Mouse (Mus musculus) liver (tissue): Measurements from ENCODE around the gene Itpr3.

Source experiments
- DNase-seq: peaks from one replicate; pipeline ENCODE4 v3.0.0-alpha.2; 2020; ENCODE audit warnings: mixed read lengths

Itpr3 gene

DNA sequence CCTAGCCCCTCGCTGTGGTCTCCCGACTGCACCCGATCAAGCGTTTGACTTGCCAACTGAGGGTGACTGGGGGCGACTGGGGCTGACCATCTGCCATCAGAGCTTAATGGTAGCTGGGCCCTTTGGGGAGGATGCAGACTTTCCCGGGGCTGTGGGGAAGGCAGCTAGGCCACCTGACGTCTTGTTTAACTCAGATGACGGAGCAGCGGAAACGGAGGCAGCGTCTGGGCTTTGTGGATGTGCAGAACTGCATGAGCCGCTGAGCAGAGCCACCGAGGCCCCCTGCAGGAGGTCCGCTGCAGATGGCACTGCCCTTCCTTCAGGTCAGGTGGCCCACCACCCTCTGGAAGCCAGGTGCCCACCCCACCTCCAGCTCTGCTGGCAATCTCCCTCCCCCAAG is 64.2 kb downstream of the Itpr3 start:
- no peak for DNase-seq

DNA sequence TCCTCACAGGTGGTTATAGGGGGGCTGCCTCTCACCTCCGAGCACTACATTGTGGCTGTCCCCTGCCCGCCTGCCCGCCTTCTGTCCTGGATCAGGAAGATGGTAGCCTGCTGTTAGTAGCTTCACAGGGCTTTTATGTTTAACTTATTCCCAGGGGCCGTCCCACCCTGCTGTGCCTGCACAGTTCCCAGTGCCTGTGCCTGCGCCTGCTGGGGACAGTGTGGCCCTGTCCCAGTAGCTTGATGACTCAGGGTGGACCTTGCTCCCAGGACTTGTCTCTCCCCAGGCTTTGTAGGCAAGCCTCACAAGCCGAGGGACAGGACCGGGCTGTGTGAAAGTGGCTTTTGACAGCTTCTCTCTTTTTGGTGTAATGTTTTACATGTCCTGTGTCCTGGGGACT is 64.7 kb downstream of the Itpr3 start:
- peak; percentile 45 for DNase-seq

DNA sequence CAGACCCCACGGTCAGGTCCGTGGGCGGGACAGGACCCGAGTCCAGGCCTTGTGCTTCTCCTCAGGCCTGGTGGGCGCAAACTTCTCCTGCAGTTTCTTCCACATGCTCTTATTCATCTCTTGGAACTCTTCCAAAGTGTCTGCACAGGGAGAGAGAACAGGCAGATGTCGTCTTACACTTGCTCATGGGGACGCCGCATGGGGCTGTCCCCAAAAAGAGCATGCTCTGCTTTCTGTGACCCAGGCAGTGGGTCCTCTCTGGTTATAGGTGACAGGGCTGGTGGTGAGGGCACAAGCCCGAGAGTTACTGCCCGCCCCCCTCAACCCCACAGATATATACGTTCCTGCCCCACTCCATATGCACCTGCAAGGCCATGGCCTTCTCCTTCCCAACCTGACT is 65.6 kb downstream of the Itpr3 start:
- no peak for DNase-seq

DNA sequence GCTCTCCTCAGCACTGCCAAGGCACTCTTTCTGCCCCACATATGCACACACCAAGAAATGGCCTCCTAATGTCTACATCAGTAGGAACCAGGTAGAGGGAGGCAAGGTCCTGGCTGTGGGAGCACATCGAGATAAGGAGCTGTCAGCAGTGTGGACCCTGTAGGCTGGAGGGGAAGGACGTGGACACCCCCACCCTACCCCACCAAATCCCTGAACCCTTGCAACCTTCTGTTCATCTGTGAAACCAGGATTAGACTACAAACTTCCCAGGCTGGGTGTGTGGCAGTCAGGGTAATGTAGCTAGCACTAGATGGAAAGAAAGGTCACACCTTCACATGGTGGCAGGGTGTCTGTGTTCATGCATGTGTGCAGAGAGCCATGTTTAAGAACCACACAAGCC is 66.0 kb downstream of the Itpr3 start:
- no peak for DNase-seq

DNA sequence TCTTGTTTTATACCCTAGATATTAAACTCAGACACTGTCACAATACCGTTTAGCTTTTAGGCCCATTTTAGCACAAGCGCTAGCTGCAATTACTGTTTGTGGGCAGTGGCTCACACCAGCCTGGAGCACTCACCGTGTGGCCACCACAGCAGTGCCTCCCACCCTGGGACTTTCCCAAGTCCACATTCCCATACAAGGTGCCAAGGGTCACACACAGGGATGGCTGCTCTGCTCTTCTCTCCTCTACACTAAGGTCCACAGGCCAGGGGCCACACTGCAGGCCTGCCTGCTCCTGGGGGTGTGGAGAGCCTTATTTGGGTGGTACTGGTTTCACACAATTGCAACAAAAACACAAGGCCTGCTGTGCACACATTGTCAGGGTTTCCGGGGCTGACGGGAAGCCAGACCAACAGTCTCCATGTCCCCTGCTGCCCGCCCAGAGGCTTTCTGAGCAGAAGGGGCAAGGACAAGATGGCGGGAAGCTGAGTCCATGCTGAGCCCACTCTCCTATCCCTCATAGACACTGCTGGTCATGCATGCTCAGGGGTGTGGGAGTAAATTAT is 66.8 kb downstream of the Itpr3 start:
- peak; percentile 39 for DNase-seq

DNA sequence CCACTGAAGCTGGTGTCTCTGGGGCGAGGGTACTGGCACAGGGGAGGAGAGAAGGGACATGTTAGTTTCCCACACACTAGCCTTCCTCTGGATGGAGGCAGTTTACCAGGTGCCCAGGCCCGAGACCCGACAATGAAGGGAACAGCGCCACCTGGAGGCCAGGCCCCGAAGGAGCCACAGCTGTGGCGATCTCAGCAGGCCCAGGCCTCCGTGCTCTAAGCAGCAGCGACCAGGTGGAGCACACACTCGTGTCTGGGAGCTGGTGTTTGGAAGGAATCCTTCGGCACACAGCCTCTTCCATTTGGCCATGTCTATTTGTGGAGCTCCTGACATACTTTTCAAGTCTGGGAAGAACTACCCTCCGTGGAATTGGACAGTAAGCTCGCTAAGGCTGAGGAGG is 68.1 kb downstream of the Itpr3 start:
- peak; percentile 78 for DNase-seq

DNA sequence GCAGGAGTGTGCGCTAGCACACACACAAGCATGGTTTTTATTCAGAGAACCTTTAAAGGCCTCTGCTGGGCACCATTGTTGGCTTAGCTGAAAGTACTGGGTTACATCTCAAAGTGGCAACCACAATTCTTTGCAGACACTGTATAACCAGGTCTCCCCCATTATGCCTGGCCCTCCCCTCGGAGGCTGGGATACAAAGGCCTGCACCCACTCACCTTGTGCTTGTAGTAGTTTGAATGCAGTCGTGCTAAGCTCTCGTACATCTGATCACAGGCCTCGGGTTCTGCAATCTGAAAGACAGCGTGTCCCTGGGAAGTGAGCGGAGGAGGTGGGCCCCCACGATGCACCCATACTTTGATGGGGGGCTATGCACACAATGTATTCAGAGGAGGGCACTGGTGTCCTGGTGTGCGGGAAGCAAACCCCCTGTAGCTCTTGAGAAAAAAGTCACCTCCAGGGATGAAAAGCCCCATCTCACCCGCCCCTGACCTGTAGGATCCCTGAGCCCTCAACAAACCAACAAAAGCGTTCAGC is 68.6 kb downstream of the Itpr3 start:
- no peak for DNase-seq

DNA sequence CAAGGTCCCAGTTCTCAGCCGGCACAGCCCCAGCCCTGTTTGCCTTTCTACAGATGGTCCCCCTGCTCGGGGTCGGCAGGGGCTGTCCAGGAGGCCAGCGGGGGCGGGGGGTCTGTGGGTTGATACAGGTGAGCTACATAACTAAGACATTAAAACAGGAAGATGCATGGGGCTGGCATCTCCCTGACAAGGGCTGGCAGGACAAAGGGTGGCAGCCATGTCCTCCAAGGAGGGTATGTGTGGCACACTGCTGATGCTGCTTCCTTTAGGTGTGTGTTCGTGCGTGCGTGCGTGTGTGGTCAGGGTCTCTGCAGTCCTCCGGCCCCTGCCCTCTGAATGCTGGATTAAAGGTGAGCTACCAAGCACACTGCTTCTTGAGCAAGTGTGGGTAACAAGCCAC is 69.9 kb downstream of the Itpr3 start:
- no peak for DNase-seq

DNA sequence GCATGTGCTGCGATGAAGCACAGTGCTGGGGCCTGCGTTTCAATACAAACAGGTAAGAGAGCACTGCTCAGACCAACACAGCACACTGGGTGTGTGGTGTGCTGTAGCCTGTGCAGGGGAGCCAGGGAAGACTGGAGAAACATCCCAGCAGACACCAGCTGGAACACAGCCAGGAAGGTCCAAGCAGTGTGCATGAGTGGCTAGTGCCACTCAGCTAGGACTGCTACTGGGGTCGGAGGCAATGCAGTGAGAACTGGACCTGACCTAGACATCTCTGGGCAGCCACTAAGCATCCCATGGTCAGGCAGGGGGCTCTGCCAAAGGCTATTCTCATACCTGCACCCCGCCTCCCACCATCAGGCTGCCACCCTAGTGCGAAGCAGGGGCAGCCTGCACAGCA is 71.1 kb downstream of the Itpr3 start:
- no peak for DNase-seq

DNA sequence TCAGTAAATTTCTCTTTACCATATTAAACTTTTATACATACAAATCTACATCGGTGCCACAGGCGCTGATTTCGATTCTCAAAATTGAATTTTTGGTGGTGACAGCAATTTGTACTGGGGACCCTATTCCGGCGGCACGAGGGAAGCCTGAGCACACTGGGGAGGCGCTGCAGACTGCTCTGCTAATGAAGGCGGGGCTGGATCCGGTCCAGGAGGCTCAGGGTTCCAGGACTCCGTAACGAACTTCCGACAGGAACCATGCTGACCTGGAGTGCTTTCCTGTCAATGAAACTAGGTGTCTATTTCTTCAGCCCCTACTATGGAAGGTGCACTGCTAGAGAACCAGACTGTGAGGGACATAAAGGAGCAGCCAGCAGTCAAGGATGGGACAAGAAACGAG is 72.2 kb downstream of the Itpr3 start:
- DNase-seq, result no peak

DNA sequence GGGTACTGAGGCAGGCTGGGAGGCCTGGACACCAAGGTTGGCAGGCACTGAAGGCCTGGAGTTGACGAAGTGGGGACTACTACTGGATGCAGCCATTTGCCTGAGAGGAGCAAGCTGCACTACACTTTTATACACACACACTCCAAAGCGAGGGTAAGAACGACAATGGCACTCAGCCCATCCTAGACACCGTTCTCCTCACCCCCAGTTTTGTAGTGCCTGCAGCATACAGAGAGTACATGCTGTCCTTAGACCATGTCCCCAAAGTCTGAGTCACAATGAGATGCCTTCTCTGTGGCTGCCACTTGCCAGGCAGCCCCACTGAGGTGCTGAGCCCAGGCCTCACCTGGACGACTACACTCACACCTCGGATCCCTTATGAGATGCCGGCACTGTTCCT is 72.7 kb downstream of the Itpr3 start:
- DNase-seq, result no peak

DNA sequence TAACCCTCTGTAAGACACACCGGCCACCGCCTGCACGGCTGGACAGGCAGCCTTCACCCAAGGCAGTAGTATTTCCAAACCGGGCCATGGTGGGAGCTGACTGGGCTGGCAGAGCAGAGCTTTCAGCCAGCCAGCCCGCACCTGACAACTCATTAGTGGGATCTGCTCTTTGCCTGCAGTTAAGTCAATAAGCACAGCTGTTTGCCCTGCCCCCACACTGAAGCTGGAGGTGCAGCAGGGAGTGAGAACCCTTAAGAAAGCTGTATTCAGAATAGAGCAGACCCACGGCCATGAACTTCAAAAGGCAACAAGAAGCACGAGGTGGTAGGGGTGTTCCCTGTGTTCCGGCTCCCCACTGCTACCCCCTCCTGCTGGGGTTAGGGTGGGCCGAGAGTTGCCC is 73.1 kb downstream of the Itpr3 start:
- no peak for DNase-seq

DNA sequence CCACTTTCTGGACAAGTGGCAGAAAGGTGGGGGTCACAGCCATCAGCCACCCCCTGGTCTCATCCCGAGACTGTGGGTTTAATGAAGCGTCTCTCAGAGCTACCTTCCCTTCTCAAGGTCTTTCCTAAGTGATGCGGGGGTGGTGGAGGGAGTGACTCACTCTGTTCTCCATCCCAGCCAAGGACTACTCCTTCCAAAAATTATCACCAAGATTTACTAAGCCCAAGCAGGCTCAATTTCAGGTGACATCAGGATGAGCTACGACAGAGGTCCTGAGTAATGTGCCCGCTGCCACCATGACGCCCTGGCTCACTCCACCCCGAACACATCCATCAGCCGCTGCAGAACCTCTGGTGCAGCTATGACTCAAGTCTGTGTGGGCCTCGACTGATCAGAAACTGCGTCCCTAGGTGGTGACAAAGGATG is 74.1 kb downstream of the Itpr3 start:
- no peak for DNase-seq

DNA sequence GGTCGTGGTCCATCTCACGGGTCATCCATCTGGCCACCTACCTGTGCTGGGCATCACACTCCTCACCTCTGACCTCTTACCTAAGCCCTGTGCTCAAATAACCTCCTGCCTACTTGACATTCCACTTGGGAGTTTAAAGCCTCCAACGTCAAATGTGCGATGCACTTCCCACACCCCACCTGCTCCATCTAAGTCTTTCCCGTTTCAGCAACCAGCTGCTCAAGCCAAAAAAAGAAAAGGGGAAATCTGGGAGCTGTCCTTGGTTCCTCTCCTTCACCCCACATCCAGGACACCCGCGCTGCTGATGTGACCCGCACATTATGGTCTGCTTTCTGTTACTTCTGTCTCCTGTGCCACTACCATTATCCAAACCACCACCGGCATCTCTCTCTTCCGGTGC is 75.1 kb downstream of the Itpr3 start:
- DNase-seq, result no peak

DNA sequence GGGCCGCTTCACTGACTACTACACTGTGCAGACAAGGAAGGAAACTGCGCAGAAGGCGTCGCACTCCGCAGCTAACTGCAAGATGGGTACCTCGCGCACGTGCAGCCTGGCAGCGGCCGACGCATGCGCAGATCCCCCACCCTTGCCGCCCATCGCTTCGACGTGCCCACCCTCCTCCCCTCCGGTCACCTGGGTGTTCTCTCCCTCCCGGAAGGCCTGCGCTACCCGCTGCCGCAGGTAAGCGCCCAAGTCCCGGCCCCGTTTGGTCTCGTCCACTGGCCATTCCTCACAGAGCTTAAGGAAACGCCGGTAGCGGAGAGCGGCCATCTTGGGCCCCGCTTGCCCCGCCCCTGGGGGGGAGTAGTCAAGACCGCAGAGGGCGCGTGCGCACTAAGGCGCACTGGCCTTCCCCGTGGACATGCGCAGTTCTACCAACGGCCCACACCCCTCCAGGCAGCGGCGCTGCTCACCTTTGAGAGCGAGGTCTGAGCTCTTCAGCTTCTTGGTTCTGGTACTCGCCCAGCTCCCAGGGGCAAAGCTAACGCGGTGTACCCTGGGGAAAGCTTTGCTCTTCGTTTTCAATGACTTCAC is 76.5 kb downstream of the Itpr3 start, which contains the start of gene Uqcc2:
TSS of gene Uqcc2 (minus strand) at position 366 of the 591 bp plus-strand sequence.
- DNase-seq, result peak; percentile 98

DNA sequence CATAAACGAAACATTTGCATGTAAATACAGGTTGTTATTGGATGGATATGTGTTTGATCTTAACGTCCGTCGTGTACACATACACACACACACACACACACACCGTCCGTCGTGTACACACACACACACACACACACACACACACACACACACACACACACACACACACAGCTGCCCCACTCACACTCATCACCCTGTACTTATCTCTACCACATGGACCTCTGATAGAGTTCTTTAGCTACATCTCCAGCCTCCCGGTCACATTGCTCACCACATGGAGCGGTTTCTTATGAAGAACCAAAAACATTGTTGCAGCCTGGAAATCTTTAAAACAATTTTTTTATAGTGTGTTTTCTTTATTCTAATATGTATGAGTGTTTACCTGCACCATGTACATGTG is 77.1 kb downstream of the Itpr3 start:
- DNase-seq, result peak; percentile 40

DNA sequence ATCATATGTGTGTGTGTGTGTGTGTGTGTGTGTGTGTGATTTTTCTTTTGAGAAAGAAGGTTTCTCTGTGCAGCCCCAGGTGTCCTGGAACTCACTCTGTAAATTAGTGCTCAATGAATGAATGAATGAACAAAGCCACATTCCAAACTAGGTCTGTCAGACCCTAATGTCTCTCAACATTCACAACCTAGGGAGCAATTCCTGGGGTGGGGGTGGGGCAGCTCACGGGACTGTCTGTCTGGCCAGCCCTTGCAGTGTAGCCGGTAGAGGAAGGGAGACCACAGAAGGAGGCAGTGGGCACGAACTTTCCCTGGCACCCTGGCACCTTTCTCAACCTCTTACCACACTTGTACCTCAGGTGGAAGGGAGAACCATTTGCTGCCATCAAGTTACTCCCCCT is 77.6 kb downstream of the Itpr3 start:
- DNase-seq, result no peak

DNA sequence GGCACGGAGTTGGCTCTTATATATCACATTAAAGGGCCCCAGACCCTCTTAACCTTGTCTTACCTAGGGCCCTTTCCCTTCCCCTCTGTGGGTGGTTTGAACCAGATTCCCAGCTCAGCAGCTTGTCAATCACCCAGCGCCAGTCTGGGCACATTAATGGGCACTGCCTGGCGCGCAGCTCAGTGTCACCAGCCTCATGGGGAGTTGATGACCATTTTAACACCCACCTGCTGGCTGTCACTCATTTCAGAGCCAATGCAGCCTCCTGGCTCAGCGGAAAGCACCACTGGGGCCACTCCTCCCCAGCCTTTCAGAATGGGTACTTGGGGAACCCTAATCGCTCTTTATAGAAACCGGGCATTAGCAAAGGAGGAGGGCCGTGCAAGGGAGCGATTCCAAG is 81.3 kb downstream of the Itpr3 start:
- no peak for DNase-seq

DNA sequence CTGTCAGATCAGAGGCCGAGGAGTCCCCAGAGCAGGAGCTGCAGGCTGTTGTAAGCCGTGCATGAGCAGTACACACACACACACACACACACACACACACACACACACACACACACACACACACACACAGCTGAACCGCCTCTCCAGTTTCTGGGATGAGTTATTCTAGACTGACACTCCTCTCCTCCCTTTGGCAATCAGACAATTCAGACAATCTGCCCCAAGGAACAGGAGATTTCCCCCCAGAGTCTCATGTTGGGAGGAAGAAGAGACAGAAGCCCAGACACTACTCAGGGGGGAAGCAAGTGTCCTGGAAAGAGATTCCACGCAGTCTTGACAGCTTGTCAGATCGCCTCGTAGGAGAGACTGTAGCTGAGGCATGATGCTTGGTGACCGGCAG is 82.2 kb downstream of the Itpr3 start:
- DNase-seq, result no peak

DNA sequence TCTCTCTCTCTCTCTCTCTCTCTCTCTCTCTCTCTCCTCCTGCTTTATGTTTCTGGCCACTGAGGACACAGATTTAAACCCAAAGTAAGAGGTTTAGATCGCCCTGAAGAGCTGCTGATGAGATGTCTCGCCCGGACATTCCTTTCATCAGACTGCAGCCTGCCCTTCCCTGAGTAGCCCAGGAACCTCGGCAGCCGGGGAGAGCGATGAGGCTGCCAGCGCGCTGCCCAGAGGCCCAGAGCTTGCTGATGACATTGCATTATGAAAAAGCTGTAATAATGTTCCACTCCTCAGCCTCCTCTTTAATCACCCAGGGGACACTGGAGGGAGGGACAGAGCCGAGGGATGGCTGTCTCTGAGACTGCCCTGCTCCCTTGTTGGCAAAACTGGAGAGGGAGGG is 83.2 kb downstream of the Itpr3 start:
- no peak for DNase-seq

DNA sequence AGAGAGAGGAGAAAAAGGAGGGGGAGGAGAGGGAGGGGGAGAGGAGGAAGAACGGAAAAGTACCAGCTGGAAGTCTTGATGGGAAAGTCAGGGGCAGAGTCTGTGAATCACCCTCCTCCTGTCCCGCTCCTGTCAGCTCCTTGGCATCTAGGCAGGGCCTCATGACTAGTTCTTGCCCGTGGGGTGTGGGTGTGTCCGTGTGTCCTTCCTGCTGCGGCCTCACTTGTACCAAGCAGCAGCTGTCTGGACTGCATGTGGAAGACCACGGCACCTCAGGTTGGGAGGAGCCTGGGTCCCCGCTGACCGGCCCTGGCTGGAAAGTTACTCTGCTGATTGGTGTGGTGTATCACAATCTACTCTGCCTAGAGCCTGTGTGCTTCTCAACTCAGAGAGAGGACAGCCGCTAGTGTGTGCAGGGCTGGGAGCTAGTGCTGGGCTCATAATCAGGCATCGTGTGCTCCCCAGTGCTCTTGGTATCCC is 84.9 kb downstream of the Itpr3 start:
- no peak for DNase-seq

DNA sequence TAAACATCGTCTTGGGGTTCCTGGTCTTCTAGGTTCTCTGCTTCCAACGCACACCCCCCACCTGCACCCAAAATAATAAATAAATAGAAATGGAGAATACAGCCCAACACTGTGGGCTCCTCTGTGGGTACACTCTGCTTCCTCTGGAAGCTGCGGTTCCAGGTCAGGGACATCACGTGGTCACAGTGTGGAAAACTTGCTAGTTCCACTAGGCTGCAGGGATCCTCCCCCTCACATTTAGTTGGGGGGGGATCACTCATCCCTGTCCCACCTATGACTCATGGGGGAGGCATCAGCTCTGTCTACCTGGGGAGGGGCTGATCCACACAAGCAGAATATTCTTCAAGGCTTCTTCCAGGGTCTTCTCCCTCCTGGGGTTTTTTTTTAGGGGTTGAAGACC is 87.0 kb downstream of the Itpr3 start:
- no peak for DNase-seq

DNA sequence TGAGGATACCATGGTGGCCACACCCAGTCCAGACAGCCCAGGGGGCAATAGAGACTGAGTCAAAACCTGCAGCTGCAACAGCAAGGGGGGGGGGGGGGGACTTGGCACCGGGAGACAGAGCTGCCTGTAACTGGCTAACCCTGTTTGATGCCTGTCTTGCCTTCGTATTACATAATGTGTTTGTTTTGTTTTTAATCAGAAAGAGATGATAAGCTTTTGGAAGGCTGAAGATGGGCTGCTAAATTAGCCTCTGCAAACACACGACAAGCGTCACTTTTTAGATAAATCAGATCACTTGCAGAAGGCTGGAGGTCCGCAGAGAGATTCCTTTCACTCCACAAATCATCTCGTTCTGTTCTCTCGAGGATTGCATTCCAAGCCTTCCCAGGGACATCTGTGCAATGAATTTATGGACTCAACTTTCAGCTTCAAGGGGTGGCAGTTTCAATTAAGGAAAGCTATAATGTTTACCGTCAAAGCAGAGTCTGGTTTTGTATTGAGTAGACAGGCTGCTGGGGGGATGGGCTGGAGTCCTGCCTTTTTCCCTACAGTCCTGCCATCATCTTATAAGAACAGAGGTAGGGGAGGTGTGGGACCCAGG is 89.3 kb downstream of the Itpr3 start:
- DNase-seq, result no peak

DNA sequence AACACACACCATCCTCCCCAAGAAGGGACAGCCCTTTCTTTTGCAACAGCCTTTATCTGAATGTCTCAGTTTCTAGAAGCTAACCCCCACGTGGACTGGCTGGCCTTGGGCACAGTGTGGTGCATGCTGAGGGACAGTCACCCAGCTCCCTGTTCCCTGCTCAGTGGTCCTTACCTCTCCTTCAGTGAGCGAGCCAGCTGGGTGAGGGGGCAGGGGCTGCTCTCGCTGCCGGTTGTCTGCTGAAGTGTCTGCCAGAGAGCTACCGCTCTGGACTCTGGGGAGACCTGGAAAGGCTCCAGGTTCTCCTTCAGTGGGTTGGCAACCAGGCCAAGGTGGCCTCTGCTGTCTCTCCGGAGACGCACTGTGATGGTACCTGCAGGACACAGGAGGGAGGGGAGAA is 93.8 kb downstream of the Itpr3 start:
- DNase-seq, result no peak

DNA sequence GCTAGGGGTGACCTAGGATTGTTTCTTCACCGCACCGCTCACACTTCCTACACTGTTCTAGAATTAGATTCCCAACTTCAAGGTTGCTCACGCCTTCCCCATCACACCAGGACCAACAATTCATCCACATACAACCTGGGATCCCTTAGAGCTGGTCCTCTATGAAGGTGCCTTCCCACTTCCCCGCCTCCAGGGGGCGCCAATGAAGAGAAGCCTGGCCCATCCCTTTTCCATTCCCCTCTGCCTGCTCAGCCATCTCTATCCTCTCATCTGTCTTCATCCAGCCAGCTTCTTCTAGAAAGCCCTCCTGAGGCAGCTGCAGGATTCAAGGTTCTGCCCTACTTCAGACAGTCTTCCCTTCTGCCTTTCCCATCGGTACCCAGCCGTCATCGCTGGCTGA is 94.3 kb downstream of the Itpr3 start:
- peak; percentile 79 for DNase-seq
